Mouse (Mus musculus) intestine, postnatal 0 days (tissue): ENCODE data around the gene Tmem132b. TPM values are rescaled to one million over a fixed set of nuclear protein-coding genes. Genes with fewer than 3 reads are reported as not detected.

Source experiments
- ATAC-seq: fragments of 200-750 bp; cut with Nextera tagmentation; 2 replicates; pipeline ENCODE4 v1.8.0; 2017; ENCODE audit warnings: mild to moderate bottlenecking, moderate TSS enrichment, moderate library complexity
- H3K27ac ChIP-seq: fragments of 300-500 bp; sonication (generic); 2 replicates; pipeline ENCODE4 v1.5.1; 2014; ENCODE audit warnings: mild to moderate bottlenecking, low read depth, low read length, moderate library complexity
- H3K27me3 ChIP-seq: fragments of 300-500 bp; sonication (generic); replicated peaks from 2 replicates; pipeline ENCODE4 v1.6.1; 2014; ENCODE audit warnings: low read length, mixed read lengths; ENCODE audit not compliant: control insufficient read depth, insufficient read depth
- H3K36me3 ChIP-seq: fragments of 300-500 bp; sonication (generic); 2 replicates; pipeline ENCODE4 v1.6.1; 2014; ENCODE audit warnings: mild to moderate bottlenecking, moderate library complexity; ENCODE audit not compliant: control insufficient read depth, insufficient read depth
- H3K4me1 ChIP-seq: fragments of 300-500 bp; sonication (generic); replicated peaks from 2 replicates; pipeline ENCODE4 v1.6.1; 2014; ENCODE audit warnings: antibody characterized with exemption, low read length, mixed read lengths; ENCODE audit not compliant: control insufficient read depth, insufficient read depth
- H3K4me2 ChIP-seq: fragments of 300-500 bp; sonication (generic); replicated peaks from 2 replicates; pipeline ENCODE4 v1.6.1; 2014; ENCODE audit warnings: low read depth, mild to moderate bottlenecking, moderate library complexity
- H3K4me3 ChIP-seq: fragments of 300-500 bp; sonication (generic); 2 replicates; pipeline ENCODE4 v1.5.1; 2014; ENCODE audit warnings: low read depth, low read length
- H3K9ac ChIP-seq: fragments of 300-500 bp; sonication (generic); 2 replicates; pipeline ENCODE4 v1.6.1; 2014; ENCODE audit warnings: mild to moderate bottlenecking, low read depth, low read length
- H3K9me3 ChIP-seq: fragments of 300-500 bp; sonication (generic); 2 replicates; pipeline ENCODE4 v1.6.1; 2016; ENCODE audit warnings: mixed run types; ENCODE audit not compliant: control insufficient read depth
- CTCF ChIP-seq: sonication (generic); IDR thresholded peaks from 2 replicates; pipeline ENCODE4 v1.5.1; 2016; ENCODE audit warnings: low read depth, mild to moderate bottlenecking, control low read depth, antibody characterized with exemption, moderate library complexity
- WGBS: fragments of 180-500 bp; shearing (Covaris S2); extraction: QIAGEN DNeasy Blood & Tissue Kit; methylation state at CpG from one replicate; pipeline ENCODE4 v1.1.7; 2014; 5-methylcytosine and 5-hydroxymethylcytosine counted together
- polyA plus RNA-seq: library from polyadenylated mRNA; unstranded; fragments of >200 nt; fragmentation: Nextera tagmentation; extraction: Ambion mirVana; gene quantifications from 2 replicates; pipeline ENCODE4 v1.2.1, GENCODE M21; 2015

The Tmem132b gene
- polyA plus RNA-seq, 1 experiment from 2014 or later = 0.25 TPM

DNA sequence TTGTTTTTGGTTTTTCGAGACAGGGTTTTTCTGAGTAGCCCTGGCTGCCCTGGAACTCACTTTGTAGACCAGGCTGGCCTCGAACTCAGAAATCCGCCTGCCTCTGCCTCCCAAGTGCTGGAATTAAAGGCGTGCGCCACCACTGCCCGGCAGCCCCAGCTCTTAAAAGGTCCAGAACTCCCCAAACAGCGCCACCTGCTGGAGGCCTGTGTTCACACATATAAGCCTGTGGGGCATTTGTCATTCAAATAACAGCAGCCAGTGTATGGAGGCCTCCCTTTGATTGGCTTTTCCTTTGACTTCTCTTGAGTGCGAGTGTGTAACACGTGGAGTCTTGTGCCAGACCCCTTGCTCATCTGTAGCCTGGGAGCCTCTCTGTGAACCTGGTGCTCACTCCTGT lies 24.0 kb upstream of the Tmem132b start:
- Histone ChIP-seq H3K4me3 (no peak overlapping the region), H3K4me1 (no peaks in the 10 kb centered on the region), H3K9ac (no peak overlapping the region), H3K4me2 (no peak overlapping the region), H3K27me3 (no peaks in the 10 kb centered on the region), H3K27ac (no peak overlapping the region), H3K36me3 (peaks cover 74% of the 10 kb centered on the region), H3K9me3 (no peaks in the 10 kb centered on the region)
- WGBS = 95% methylated on average over 9 of the region's 9 CpGs
- peak; percentile 43 for TF ChIP-seq CTCF
- peak; percentile 14; the same call in 1 of the 2 replicates for ATAC-seq

- Histone ChIP-seq H3K4me2 (no peak overlapping the region), H3K4me3 (no peak overlapping the region), H3K9ac (no peak overlapping the region), H3K27me3 (no peaks in the 10 kb centered on the region), H3K36me3 (peaks cover 79% of the 10 kb centered on the region), H3K27ac (no peak overlapping the region), H3K9me3 (no peaks in the 10 kb centered on the region), H3K4me1 (no peaks in the 10 kb centered on the region)
- WGBS = 97% methylated on average over 10 of the region's 10 CpGs
- no peak for TF ChIP-seq CTCF
- ATAC-seq = no peak
Observed at GRCm38 (mm10) chr5:125508006-125508405, 23.6 kb upstream of the Tmem132b start.

- Histone ChIP-seq H3K9ac (no peak overlapping the region), H3K36me3 (peaks cover 81% of the 10 kb centered on the region), H3K9me3 (no peaks in the 10 kb centered on the region), H3K4me1 (no peaks in the 10 kb centered on the region), H3K27me3 (no peaks in the 10 kb centered on the region), H3K4me3 (no peak overlapping the region), H3K27ac (no peak overlapping the region), H3K4me2 (no peak overlapping the region)
- peak; percentile 92 for TF ChIP-seq CTCF
- 47% methylated on average over 5 of the region's 5 CpGs for WGBS
- no peak for ATAC-seq
Observed at GRCm38 (mm10) chr5:125509541-125509940, 22.0 kb upstream of the Tmem132b start.

DNA sequence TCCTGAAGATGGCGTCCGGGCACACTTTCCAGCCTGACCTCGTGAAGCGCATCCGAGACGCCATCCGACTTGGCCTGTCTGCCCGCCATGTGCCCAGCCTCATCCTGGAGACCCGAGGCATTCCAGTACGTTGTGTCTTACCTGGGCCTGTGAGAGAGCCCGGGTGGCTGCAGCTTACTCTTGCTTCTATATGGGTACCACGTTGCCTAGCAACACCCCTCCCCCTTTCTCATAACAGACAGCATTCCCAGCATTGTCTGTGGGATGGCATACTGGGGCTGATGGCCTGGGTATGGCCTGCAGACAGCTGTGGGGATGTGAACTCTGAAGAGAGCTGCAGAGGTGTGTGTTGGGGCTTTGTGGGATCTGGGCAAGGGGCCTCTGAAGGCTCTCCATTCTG lies 16.6 kb upstream of the Tmem132b start:
- H3K9ac ChIP-seq = no peak overlapping the region
- no peaks in the 10 kb centered on the region for H3K4me1 ChIP-seq
- H3K27me3 ChIP-seq = no peaks in the 10 kb centered on the region
- ATAC-seq = no peak
- H3K4me2 ChIP-seq = no peak overlapping the region
- H3K4me3 ChIP-seq = no peak overlapping the region
- WGBS = 88% methylated on average over 12 of the region's 12 CpGs
- H3K9me3 ChIP-seq = no peaks in the 10 kb centered on the region
- no peak for TF ChIP-seq CTCF
- peaks cover 78% of the 10 kb centered on the region for H3K36me3 ChIP-seq
- no peak overlapping the region for H3K27ac ChIP-seq

DNA sequence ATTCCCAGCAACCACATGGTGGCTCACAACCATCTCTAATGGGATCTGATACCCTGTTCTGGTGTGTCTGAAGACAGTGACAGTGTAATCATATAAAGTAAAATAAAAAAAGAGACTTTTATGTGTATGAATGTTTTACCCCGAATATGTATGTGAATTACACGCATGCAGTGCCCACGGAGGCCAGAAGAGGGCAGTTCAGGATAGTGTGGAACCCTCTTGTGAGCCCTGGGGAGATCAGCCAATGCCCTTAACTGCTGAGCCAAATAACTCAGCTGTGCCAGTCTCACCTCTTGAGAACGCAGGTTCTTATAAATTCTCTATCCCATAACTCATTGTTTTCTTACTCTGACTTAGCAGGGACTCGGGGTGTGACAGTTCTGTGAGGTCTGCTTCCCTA lies 12.9 kb upstream of the Tmem132b start:
- H3K4me1 ChIP-seq = no peaks in the 10 kb centered on the region
- H3K27ac ChIP-seq = no peak overlapping the region
- no peak overlapping the region for H3K4me3 ChIP-seq
- no peak for ATAC-seq
- TF ChIP-seq CTCF = peak; percentile 62
- H3K9ac ChIP-seq = no peak overlapping the region
- H3K36me3 ChIP-seq = peaks cover 46% of the 10 kb centered on the region
- H3K9me3 ChIP-seq = no peaks in the 10 kb centered on the region
- no peaks in the 10 kb centered on the region for H3K27me3 ChIP-seq
- 71% methylated on average over 5 of the region's 5 CpGs for WGBS
- H3K4me2 ChIP-seq = no peak overlapping the region

- no peaks in the 10 kb centered on the region for H3K27me3 ChIP-seq
- no peak overlapping the region for H3K4me3 ChIP-seq
- WGBS = 18% methylated on average over 15 of the region's 15 CpGs
- H3K9ac ChIP-seq = no peak overlapping the region
- no peak for TF ChIP-seq CTCF
- no peaks in the 10 kb centered on the region for H3K4me1 ChIP-seq
- H3K27ac ChIP-seq = no peak overlapping the region
- H3K9me3 ChIP-seq = no peaks in the 10 kb centered on the region
- ATAC-seq = no peak
- H3K36me3 ChIP-seq = peaks cover 22% of the 10 kb centered on the region
- H3K4me2 ChIP-seq = peak overlapping the region; percentile 37
Observed at GRCm38 (mm10) chr5:125520930-125521590, 10.5 kb upstream of the Tmem132b start.
